Mouse (Mus musculus): ENCODE data around the gene Btbd6.

DNA sequence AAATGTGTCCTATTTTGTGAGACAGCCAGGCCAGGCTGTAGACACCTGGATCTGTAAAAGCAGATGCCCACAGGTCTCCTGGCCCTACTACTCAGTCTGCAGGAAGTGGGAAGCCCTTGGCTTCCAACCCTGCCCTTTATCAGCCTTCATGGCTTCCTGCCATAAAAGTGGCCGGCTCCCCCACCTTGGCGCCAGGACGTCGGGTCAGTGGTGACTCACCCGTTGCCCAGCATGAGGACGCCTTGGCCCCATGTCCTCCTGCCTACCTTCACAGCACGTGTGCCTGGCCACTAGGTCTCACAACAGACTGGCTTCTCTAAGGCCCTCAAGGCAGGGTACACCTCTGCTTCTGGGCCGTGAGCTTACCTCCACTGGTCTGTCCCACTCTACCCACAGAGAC is 23.8 kb upstream of the Btbd6 start:
- TF ChIP-seq CTCF (IDR thresholded peaks at IDR 0.05; ENCODE audit: insufficient read depth, low read length) (no peak), POLR2A (IDR thresholded peaks at IDR 0.05; ENCODE audit: borderline replicate concordance, extremely low read depth, low read depth, low read length) (no peak)
